Mouse (Mus musculus) thymus, postnatal 14 days (tissue): Measurements from ENCODE around the gene Rlbp1.

Source experiments
- DNase-seq: peaks from one replicate; pipeline ENCODE4 v3.0.0; 2021

Rlbp1 gene

GRCm38 (mm10) chr7:79386422-79387133 lies at the start of gene Rlbp1:
Gene Rlbp1 (minus strand): TSS chr7:79387048.
- DNase-seq, result no peak

DNA sequence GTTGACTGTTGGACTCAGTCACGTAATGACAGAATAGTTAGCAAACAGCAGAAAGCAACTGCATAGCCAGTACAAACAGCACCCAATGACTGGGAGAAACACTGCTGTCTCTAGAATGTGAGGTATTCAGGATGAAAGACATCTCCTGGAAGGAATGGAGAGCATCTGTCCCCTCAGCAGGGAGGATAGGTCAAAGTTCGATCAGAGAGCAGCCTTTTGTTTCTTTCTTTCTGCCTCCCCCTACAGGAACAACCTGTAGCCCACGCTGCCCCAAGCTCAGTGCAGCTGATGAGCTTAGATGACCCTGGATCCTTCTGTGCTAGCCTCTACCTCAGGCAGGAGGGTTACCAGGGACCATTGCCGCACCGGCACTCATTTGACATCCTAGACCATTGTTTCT lies 41.4 kb upstream of the Rlbp1 start:
- DNase-seq, result no peak

- DNase-seq, result no peak
Measured at GRCm38 (mm10) chr7:79425804-79426203, 39.0 kb upstream of the Rlbp1 start.

GRCm38 (mm10) chr7:79422876-79423275 lies 36.0 kb upstream of the Rlbp1 start:
- no peak for DNase-seq

DNA sequence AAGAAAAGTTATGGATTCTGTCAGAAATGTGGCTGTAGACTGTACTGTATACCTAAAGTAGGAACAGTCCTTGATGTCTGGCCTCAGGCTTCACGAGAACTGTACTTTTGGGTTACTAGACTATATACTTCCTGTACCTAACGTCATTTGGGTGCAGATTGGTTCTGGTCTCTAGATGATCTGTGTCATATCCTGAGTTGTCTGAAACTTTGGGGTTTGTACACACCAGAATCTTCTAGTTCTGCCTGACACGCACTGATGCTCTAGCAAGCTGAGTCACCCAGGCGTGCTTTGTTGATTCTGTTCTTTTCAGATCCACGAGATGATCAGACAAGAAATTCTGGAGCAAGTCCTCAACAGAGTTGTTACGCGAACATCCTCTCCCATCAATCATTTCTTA lies 33.1 kb upstream of the Rlbp1 start:
- no peak for DNase-seq

- DNase-seq, result no peak
Measured at GRCm38 (mm10) chr7:79414449-79415375, 27.9 kb upstream of the Rlbp1 start.

- DNase-seq, result no peak
Measured at GRCm38 (mm10) chr7:79400296-79400695, 13.4 kb upstream of the Rlbp1 start.

GRCm38 (mm10) chr7:79398971-79399370 lies 12.1 kb upstream of the Rlbp1 start:
- DNase-seq, result no peak

DNA sequence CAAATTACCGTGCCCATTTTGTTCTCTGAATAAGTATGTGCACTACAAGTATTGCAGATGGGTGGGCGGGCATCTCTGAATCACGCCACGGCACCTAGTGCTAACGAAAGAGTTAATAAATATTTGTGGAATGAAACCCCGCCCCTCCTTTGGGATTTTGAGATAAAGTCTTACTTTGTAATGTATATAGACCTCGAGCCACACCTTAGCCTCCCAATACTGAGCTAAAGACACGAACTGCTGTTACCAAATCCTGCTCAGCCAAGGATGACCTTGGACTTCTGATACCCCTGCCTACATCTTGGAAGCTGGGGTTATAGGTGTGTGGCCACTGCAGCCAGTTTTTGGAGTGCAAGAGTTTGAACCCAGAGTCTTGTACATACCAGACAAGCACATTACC lies 11.6 kb upstream of the Rlbp1 start:
- no peak for DNase-seq

- no peak for DNase-seq
Measured at GRCm38 (mm10) chr7:79397446-79397963, 10.7 kb upstream of the Rlbp1 start.

DNA sequence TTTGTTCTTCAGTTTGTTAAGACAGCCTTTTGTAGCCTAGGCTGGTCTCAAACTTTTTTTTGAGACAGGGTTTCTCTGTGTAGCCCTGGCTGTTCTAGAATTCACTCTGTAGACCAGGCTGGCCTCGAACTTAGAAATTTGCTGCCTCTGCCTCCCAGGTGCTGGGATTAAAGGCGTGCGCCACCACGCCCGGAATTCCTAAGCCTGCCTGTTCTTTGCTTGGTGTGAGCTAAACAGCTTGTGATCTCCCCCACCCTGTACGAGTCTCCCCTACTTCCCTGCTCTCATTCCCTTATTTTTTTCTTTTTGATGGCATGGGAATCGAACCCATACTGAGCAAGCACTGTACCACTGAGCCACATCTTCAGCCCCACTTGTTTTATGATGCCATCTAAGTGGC lies 8.3 kb upstream of the Rlbp1 start:
- no peak for DNase-seq

DNA sequence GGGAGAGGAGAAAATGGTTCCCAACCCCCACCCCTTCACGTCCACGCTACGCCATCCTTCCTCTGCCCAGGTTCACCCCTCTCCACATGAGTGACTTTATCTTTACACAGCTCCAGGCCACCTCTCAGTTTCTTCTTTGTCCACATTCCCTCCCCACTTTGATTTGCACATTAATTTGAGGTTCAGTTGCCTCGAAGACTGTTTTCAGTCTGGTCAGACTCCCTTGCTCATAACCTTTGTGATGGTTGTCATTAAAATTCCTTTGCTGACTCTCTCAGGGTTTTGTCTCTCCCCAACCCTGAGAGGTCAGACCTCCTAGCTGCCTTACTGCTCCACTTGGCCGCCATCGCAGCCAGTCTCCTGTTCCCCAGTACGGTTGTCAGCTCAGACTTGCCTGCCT lies 7.8 kb upstream of the Rlbp1 start:
- no peak for DNase-seq

DNA sequence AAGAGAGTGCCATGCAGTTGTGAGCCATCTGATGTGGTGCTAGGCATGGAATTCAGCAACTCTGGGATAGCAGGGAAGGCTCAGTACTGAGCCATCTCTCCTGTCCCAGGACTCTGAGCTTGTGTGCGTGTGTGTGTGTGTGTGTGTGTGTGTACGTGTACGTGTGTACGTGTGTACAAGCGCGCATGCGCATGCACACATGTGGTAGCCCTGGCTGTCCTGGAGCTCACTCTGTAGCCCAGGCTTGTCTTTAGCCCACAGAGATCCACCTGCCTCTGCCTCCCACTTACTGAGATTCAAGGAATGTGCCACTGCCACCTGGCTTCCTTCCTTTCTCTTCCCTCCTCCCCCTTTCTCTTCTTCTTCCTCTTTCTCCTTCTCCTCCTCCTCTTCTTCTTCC lies 7.1 kb upstream of the Rlbp1 start:
- DNase-seq, result no peak

- peak; percentile 43 for DNase-seq
Measured at GRCm38 (mm10) chr7:79392860-79393513, 6.1 kb upstream of the Rlbp1 start.

DNA sequence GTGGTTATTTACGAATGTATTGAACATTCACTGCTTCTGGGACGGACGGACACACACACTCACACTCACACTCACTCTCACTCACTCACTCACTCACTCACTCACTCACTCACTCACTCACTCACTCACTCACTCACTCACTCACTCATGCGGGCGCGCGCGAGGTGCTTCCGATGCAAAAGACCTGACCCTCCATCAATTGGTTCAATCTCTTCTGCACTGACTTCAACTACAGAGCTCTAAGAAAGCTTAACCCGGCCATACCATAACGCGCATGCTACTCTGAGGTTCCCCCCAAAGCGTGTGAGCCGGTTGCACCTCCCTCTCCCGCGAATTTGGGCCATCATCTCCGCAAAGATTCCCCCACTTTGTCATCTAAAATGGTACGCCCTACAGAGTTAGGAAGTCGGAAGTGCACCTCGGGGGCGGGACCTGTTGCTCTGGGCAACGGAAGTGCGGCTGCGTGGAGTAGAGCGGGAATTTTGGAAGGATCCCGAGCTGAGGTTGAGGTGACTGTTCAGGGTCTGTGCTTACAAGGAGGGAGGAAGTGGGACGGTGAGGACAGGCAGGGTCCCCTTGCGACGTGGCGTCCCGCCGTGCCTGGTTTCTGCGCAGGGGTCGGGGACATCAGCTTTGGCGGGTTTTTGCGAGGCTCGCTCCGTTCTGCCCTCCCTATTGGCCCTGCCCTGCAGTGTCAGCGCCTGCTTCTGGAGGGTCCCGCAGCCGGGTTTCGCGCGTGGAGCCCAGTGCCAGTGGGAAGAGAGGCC lies 5.2 kb upstream of the Rlbp1 start, which contains the start of gene Fanci:
Fanci (plus strand) TSS at position 47 of the 767 bp plus-strand sequence.
- DNase-seq, result peak; percentile 95

DNA sequence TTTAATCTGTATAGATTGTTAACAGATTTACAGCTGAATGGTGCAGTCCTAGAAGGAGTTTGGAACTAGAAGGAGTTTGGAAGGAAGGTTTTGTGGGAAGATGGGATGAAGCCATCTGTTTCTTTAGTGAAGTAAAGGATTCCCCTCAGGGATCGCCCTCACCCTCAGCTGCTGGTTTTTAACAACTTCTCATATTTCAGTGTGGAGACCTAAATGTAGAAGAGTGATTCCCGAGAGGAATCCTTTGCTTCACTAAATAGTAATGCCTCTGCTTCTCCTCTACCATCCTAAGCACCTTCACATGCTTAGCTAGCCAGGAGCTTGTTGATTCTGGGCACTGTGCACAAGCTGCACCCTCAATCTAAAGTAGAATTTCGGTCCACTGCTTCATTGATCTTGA lies 4.6 kb upstream of the Rlbp1 start:
- no peak for DNase-seq

- DNase-seq, result no peak
Measured at GRCm38 (mm10) chr7:79390141-79390708, 3.4 kb upstream of the Rlbp1 start.

GRCm38 (mm10) chr7:79388671-79389206 lies 1.9 kb upstream of the Rlbp1 start:
- DNase-seq, result no peak

GRCm38 (mm10) chr7:79387991-79388390 lies 1.1 kb upstream of the Rlbp1 start:
- no peak for DNase-seq

GRCm38 (mm10) chr7:79387140-79387539 lies 292 bp upstream of the Rlbp1 start:
- no peak for DNase-seq

GRCm38 (mm10) chr7:79376516-79377275 lies 10.2 kb downstream of the Rlbp1 start:
- DNase-seq, result no peak
